8 mouse cellular contexts compared by ENCODE assay signal in genomic region chr7:79780647-79781626, GRCm38 (mm10). TPM values are rescaled to one million over a fixed set of nuclear protein-coding genes. Genes with fewer than 3 reads are reported as not detected.
DNase-seq lines count a peak whose midpoint lies in the region; ATAC-seq lines count a peak whose summit lies in the region.

No protein-coding gene starts in this region.

- no peak overlapping the region for H3K9ac ChIP-seq in forebrain, embryonic 14.5 days (ENCODE audit: low read length)
- no peak overlapping the region for H3K9ac ChIP-seq in liver, embryonic 16.5 days (ENCODE audit: low read depth, low read length)
- no peak overlapping the region for H3K9ac ChIP-seq in neural tube, embryonic 11.5 days (ENCODE audit: low read length)
- H3K9ac ChIP-seq in stomach, embryonic 16.5 days (ENCODE audit: low read length) = peak overlapping the region; percentile 71

- peak overlapping the region; percentile 35 for H3K4me2 ChIP-seq in forebrain, embryonic 14.5 days (ENCODE audit: low read length)
- H3K4me2 ChIP-seq in liver, embryonic 16.5 days (ENCODE audit: low read depth, low read length) = peak overlapping the region; percentile 58
- peak overlapping the region; percentile 15 for H3K4me2 ChIP-seq in neural tube, embryonic 11.5 days (ENCODE audit: low read depth)
- peak overlapping the region; percentile 62 for H3K4me2 ChIP-seq in stomach, embryonic 16.5 days (ENCODE audit: low read depth, low read length)

- H3K27ac ChIP-seq in forebrain, embryonic 14.5 days (ENCODE audit: low read depth, low read length) = no peak overlapping the region
- H3K27ac ChIP-seq in liver, embryonic 16.5 days (ENCODE audit: low read length) = peak overlapping the region; percentile 86
- no peak overlapping the region for H3K27ac ChIP-seq in neural tube, embryonic 11.5 days (ENCODE audit: low read depth, low read length)
- H3K27ac ChIP-seq in stomach, embryonic 16.5 days (ENCODE audit: low read length) = 0 out of 2 replicates have a peak overlapping the region, but pooled peaks have one; percentile 3

- peak; percentile 78 for DNase-seq in ES-CJ7 (ENCODE audit: low read depth, low spot score)
- peak; percentile 43 for DNase-seq in cerebellum, adult 11 months
- DNase-seq in forebrain, embryonic 14.5 days (ENCODE audit: low spot score) = peak; percentile 78
- DNase-seq in heart, postnatal 14 days = peak; percentile 76 to 86
- peak; percentile 84 to 87 for DNase-seq in kidney, postnatal 4 days
- DNase-seq in neural tube, embryonic 11.5 days (ENCODE audit: low spot score) = peak; percentile 81

- H3K9me3 ChIP-seq in forebrain, embryonic 14.5 days (replicated peaks; ENCODE audit: control insufficient read depth, low read length) = no peaks in the 10 kb centered on the region
- H3K9me3 ChIP-seq in liver, embryonic 16.5 days (replicated peaks; ENCODE audit: control insufficient read depth, low read length) = no peaks in the 10 kb centered on the region
- no peaks in the 10 kb centered on the region for H3K9me3 ChIP-seq in neural tube, embryonic 11.5 days (ENCODE audit: control insufficient read depth, low read length)
- H3K9me3 ChIP-seq in stomach, embryonic 16.5 days (replicated peaks; ENCODE audit: control insufficient read depth, low read length) = no peaks in the 10 kb centered on the region

- peak; percentile 63 for ATAC-seq in forebrain, embryonic 14.5 days
- peak; percentile 80 for ATAC-seq in liver, embryonic 16.5 days (ENCODE audit: low read depth)
- 0 out of 2 replicates have a peak, but pooled peaks have one; percentile 60 for ATAC-seq in neural tube, embryonic 11.5 days (ENCODE audit: insufficient read depth, low FRiP score, low TSS enrichment)
- peak; percentile 70; the same call in 1 of the 2 replicates for ATAC-seq in stomach, embryonic 16.5 days (ENCODE audit: insufficient read depth, low FRiP score)

- H3K36me3 ChIP-seq in forebrain, embryonic 14.5 days (ENCODE audit: control insufficient read depth, insufficient read depth, low read length) = no peaks in the 10 kb centered on the region
- no peaks in the 10 kb centered on the region for H3K36me3 ChIP-seq in liver, embryonic 16.5 days (ENCODE audit: control insufficient read depth, insufficient read depth)
- no peaks in the 10 kb centered on the region for H3K36me3 ChIP-seq in neural tube, embryonic 11.5 days (ENCODE audit: control insufficient read depth, insufficient read depth, low read length)
- H3K36me3 ChIP-seq in stomach, embryonic 16.5 days (ENCODE audit: control insufficient read depth, insufficient read depth, low read length) = no peaks in the 10 kb centered on the region

- no peaks in the 10 kb centered on the region for H3K27me3 ChIP-seq in forebrain, embryonic 14.5 days (replicated peaks; ENCODE audit: control insufficient read depth, insufficient read depth, low read length)
- H3K27me3 ChIP-seq in liver, embryonic 16.5 days (ENCODE audit: control insufficient read depth, insufficient read depth, low read depth, low read length) = no peaks in the 10 kb centered on the region
- H3K27me3 ChIP-seq in neural tube, embryonic 11.5 days (ENCODE audit: control insufficient read depth, insufficient read depth, low read length) = no peaks in the 10 kb centered on the region
- no peaks in the 10 kb centered on the region for H3K27me3 ChIP-seq in stomach, embryonic 16.5 days (ENCODE audit: control insufficient read depth, insufficient read depth, low read length)

- intact Hi-C loops in heart, postnatal 14 days (cut with DNase I) = no loop called here

- no peaks in the 10 kb centered on the region for H3K4me1 ChIP-seq in forebrain, embryonic 14.5 days (ENCODE audit: control insufficient read depth, insufficient read depth, low read length)
- no peaks in the 10 kb centered on the region for H3K4me1 ChIP-seq in liver, embryonic 16.5 days (ENCODE audit: control insufficient read depth, low read depth, low read length)
- no peaks in the 10 kb centered on the region for H3K4me1 ChIP-seq in neural tube, embryonic 11.5 days (ENCODE audit: control insufficient read depth, insufficient read depth, low read length)
- H3K4me1 ChIP-seq in stomach, embryonic 16.5 days (ENCODE audit: control insufficient read depth, insufficient read depth, low read length) = no peaks in the 10 kb centered on the region

- 33% methylated on average over 16 of the region's 16 CpGs for WGBS in forebrain, embryonic 14.5 days
- 15% methylated on average over 16 of the region's 16 CpGs for WGBS in liver, embryonic 16.5 days (ENCODE audit: insufficient replicate concordance)
- WGBS in neural tube, embryonic 11.5 days = 33% methylated on average over 16 of the region's 16 CpGs
- WGBS in stomach, embryonic 16.5 days = 23% methylated on average over 16 of the region's 16 CpGs

- no peak overlapping the region for H3K4me3 ChIP-seq in forebrain, embryonic 14.5 days (ENCODE audit: low read depth, low read length)
- peak overlapping the region; percentile 37 for H3K4me3 ChIP-seq in liver, embryonic 16.5 days (ENCODE audit: low read depth, low read length)
- no peak overlapping the region for H3K4me3 ChIP-seq in neural tube, embryonic 11.5 days (ENCODE audit: low read depth, low read length)
- H3K4me3 ChIP-seq in stomach, embryonic 16.5 days (replicated peaks; ENCODE audit: low read length) = peak overlapping the region; percentile 39

RNA-seq across cellular contexts. Expression of gene Mesp1, which starts 12.7 kb away (rescaled TPM):
- polyA plus RNA-seq in forebrain, embryonic 14.5 days (2014; fragmentation: Nextera tagmentation; extraction: Ambion mirVana) = not detected in 2 replicates
- total RNA-seq in heart, postnatal 14 days (2021) = not detected
- 0.09 TPM in 1 of 2 replicates, not detected in the other for polyA plus RNA-seq in liver, embryonic 16.5 days (2015; fragmentation: Nextera tagmentation; extraction: Ambion mirVana)
- polyA plus RNA-seq in neural tube, embryonic 11.5 days (2014; fragmentation: Nextera tagmentation; extraction: Ambion mirVana) = not detected in 2 replicates
- 0.17 TPM in 1 of 2 replicates, not detected in the other for polyA plus RNA-seq in stomach, embryonic 16.5 days (2015; fragmentation: Nextera tagmentation; extraction: Ambion mirVana)

RNA-seq across cellular contexts. Expression of gene Mesp2, which starts 29.6 kb away (rescaled TPM):
- polyA plus RNA-seq in forebrain, embryonic 14.5 days (2014; fragmentation: Nextera tagmentation; extraction: Ambion mirVana) = 1.9 and 2.2 TPM in 2 replicates
- under 1 TPM; 0.10 to 0.19 TPM for total RNA-seq in heart, postnatal 14 days (2021)
- 0.07 TPM in 1 of 2 replicates, not detected in the other for polyA plus RNA-seq in liver, embryonic 16.5 days (2015; fragmentation: Nextera tagmentation; extraction: Ambion mirVana)
- polyA plus RNA-seq in neural tube, embryonic 11.5 days (2014; fragmentation: Nextera tagmentation; extraction: Ambion mirVana) = 0.20 and 0.76 TPM in 2 replicates
- polyA plus RNA-seq in stomach, embryonic 16.5 days (2015; fragmentation: Nextera tagmentation; extraction: Ambion mirVana) = 1.3 TPM in 2 replicates

RNA-seq across cellular contexts. Expression of gene Wdr93, which starts 38.0 kb away (rescaled TPM):
- polyA plus RNA-seq in forebrain, embryonic 14.5 days (2014; fragmentation: Nextera tagmentation; extraction: Ambion mirVana) = 0.46 and 0.52 TPM in 2 replicates
- total RNA-seq in heart, postnatal 14 days (2021) = under 1 TPM; 0.12 to 0.24 TPM
- polyA plus RNA-seq in liver, embryonic 16.5 days (2015; fragmentation: Nextera tagmentation; extraction: Ambion mirVana) = 0.07 and 0.09 TPM in 2 replicates
- polyA plus RNA-seq in neural tube, embryonic 11.5 days (2014; fragmentation: Nextera tagmentation; extraction: Ambion mirVana) = 0.09 and 0.45 TPM in 2 replicates
- polyA plus RNA-seq in stomach, embryonic 16.5 days (2015; fragmentation: Nextera tagmentation; extraction: Ambion mirVana) = 0.25 and 0.47 TPM in 2 replicates

RNA-seq across cellular contexts. Expression of gene Pex11a, which starts 38.0 kb away (rescaled TPM):
- 15.1 and 16.7 TPM in 2 replicates for polyA plus RNA-seq in forebrain, embryonic 14.5 days (2014; fragmentation: Nextera tagmentation; extraction: Ambion mirVana)
- 10 to 100 TPM; 13.8 to 14.8 TPM for total RNA-seq in heart, postnatal 14 days (2021)
- 4.5 and 4.9 TPM in 2 replicates for polyA plus RNA-seq in liver, embryonic 16.5 days (2015; fragmentation: Nextera tagmentation; extraction: Ambion mirVana)
- 8.2 and 9.9 TPM in 2 replicates for polyA plus RNA-seq in neural tube, embryonic 11.5 days (2014; fragmentation: Nextera tagmentation; extraction: Ambion mirVana)
- polyA plus RNA-seq in stomach, embryonic 16.5 days (2015; fragmentation: Nextera tagmentation; extraction: Ambion mirVana) = 11.5 and 11.9 TPM in 2 replicates

RNA-seq across cellular contexts. Expression of gene Plin1, which starts 48.2 kb away (rescaled TPM):
- polyA plus RNA-seq in forebrain, embryonic 14.5 days (2014; fragmentation: Nextera tagmentation; extraction: Ambion mirVana) = not detected in 2 replicates
- total RNA-seq in heart, postnatal 14 days (2021) = 10 to 100 TPM in 1 of 2 experiments, 1 to 10 TPM in 1; 5.0 to 24.7 TPM
- polyA plus RNA-seq in liver, embryonic 16.5 days (2015; fragmentation: Nextera tagmentation; extraction: Ambion mirVana) = not detected in 2 replicates
- 0.15 TPM in 1 of 2 replicates, not detected in the other for polyA plus RNA-seq in neural tube, embryonic 11.5 days (2014; fragmentation: Nextera tagmentation; extraction: Ambion mirVana)
- not detected in 2 replicates for polyA plus RNA-seq in stomach, embryonic 16.5 days (2015; fragmentation: Nextera tagmentation; extraction: Ambion mirVana)

Comparison
In these comparisons a context has a peak if more than half of its experiments do, and no peak if none do; other contexts are left out.
1. H3K27ac ChIP-seq: peak in liver, embryonic 16.5 days (single experiment) and stomach, embryonic 16.5 days (single experiment); none in forebrain, embryonic 14.5 days (single experiment) and neural tube, embryonic 11.5 days (single experiment).
2. H3K4me3 ChIP-seq: peak in liver, embryonic 16.5 days (single experiment) and stomach, embryonic 16.5 days (single experiment); none in forebrain, embryonic 14.5 days (single experiment) and neural tube, embryonic 11.5 days (single experiment).
3. Peak in every context shown above with its lines, with median percentiles within 50 percentile points of each other: DNase-seq, ATAC-seq and H3K4me2 ChIP-seq.